Mouse (Mus musculus) forebrain, postnatal 0 days (tissue): ENCODE results near the gene Magee2. TPM values are rescaled to one million over a fixed set of nuclear protein-coding genes. Genes with fewer than 3 reads are reported as not detected.
"Not testable (repeated sequence)": the region's sequence is repeated elsewhere in the genome, so short reads cannot be mapped to it uniquely, and the experiment has no call there.

Source experiments
- ATAC-seq: fragments of 200-750 bp; cut with Nextera tagmentation; 2 replicates; pipeline ENCODE4 v1.8.0; 2017; ENCODE audit warnings: mild to moderate bottlenecking, moderate library complexity
- DNase-seq: peaks from one replicate; pipeline ENCODE4 v3.0.0-alpha.2; 2015
- H3K27ac ChIP-seq: fragments of 300-500 bp; sonication (generic); 2 replicates; pipeline ENCODE4 v1.5.1; 2014; ENCODE audit warnings: low read depth, mild to moderate bottlenecking, antibody characterized with exemption, low read length, moderate library complexity, mixed read lengths
- H3K27me3 ChIP-seq: fragments of 300-500 bp; sonication (generic); 2 replicates; pipeline ENCODE4 v1.6.1; 2014; ENCODE audit warnings: mild to moderate bottlenecking, low read length, mixed read lengths; ENCODE audit not compliant: insufficient read depth
- H3K36me3 ChIP-seq: fragments of 300-500 bp; sonication (generic); 2 replicates; pipeline ENCODE4 v1.6.1; 2014; ENCODE audit warnings: mild to moderate bottlenecking, moderate library complexity; ENCODE audit not compliant: insufficient read depth
- H3K4me1 ChIP-seq: fragments of 300-500 bp; sonication (generic); 2 replicates; pipeline ENCODE4 v1.6.1; 2014; ENCODE audit warnings: antibody characterized with exemption; ENCODE audit not compliant: insufficient read depth
- H3K4me2 ChIP-seq: fragments of 300-500 bp; sonication (generic); 2 replicates; pipeline ENCODE4 v1.6.1; 2014; ENCODE audit warnings: low read depth, mild to moderate bottlenecking, moderate library complexity
- H3K4me3 ChIP-seq: fragments of 300-500 bp; sonication (generic); 2 replicates; pipeline ENCODE4 v1.5.1; 2014; ENCODE audit warnings: low read depth, low read length, mixed read lengths
- H3K9ac ChIP-seq: fragments of 300-500 bp; sonication (generic); 2 replicates; pipeline ENCODE4 v1.6.1; 2014; ENCODE audit warnings: mild to moderate bottlenecking
- H3K9me3 ChIP-seq: fragments of 300-500 bp; sonication (generic); 2 replicates; pipeline ENCODE4 v1.6.1; 2016; ENCODE audit warnings: low read length
- CTCF ChIP-seq: sonication (generic); IDR thresholded peaks from 2 replicates; pipeline ENCODE4 v1.5.1; 2016; ENCODE audit warnings: antibody characterized with exemption, control low read depth, low read depth
- whole genome bisulfite sequencing: fragments of 180-500 bp; shearing (Covaris S2); extraction: QIAGEN DNeasy Blood & Tissue Kit; methylation state at CpG from one replicate; pipeline ENCODE4 v1.1.7; 2014; 5-methylcytosine and 5-hydroxymethylcytosine counted together
- polyA plus RNA-seq: library from polyadenylated mRNA; unstranded; fragments of >200 nt; fragmentation: Nextera tagmentation; extraction: Ambion mirVana; gene quantifications from 2 replicates; pipeline ENCODE4 v1.2.1, GENCODE M21; 2015
- total RNA-seq: library from RNA; depleted of rRNA; stranded (reverse); fragments of >200 nt; gene quantifications from 2 replicates; pipeline ENCODE4 v1.2.3, GENCODE M21; 2014; rRNA removed

Magee2 gene
- total RNA-seq (34.8 and 38.5 TPM in 2 replicates), polyA plus RNA-seq (12.2 and 30.6 TPM in 2 replicates)

DNA sequence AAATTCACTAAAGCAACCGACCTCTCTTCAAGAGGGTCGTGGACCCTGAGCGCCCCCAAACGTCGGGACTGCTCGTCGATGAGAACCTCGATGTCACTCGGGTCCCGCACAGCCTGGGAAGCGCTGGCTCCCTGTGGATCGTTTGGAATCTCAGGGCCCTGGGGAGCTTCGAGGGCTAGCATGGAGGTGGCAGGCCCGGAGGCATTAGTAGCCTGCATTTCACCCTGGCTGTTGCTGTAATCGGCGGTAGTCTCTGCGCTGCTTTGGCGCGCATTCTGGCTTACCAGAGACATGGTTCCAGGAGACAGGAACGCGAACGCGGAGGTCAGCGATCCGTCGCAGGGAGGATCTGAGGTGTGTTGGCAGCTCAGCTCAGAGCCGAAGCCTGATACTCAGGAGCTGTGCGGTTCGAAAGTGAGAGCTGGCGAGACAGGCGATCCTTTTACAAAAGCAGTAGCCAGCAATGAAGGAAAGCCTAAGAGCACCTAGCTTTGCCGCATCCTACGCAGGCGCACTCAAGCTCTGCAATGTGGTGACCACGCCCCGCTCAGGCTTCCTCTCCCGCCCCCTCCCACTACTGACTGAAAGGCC is at the start of gene Magee2:
TSS of gene Magee2 (minus strand) at position 517 of the 591 bp plus-strand sequence.
- TF ChIP-seq CTCF, result peak; percentile 56
- DNase-seq, result peak; percentile 79
- no peaks in the 10 kb centered on the region for H3K4me1 ChIP-seq
- H3K27me3 ChIP-seq, result no peaks in the 10 kb centered on the region; the same call in 1 of the 2 replicates
- H3K4me3 ChIP-seq, result peak within 1 kb of the TSS; percentile 46
- no peaks in the 10 kb centered on the region for H3K36me3 ChIP-seq
- H3K4me2 ChIP-seq, result peak within 1 kb of the TSS; percentile 49
- H3K9ac ChIP-seq, result peak within 1 kb of the TSS; percentile 61
- peak; percentile 97 for ATAC-seq
- no peaks in the 10 kb centered on the region for H3K9me3 ChIP-seq
- WGBS, result 28% methylated on average over 37 of the region's 37 CpGs
- peak within 1 kb of the TSS; percentile 70; the same call in 1 of the 2 replicates for H3K27ac ChIP-seq

DNA sequence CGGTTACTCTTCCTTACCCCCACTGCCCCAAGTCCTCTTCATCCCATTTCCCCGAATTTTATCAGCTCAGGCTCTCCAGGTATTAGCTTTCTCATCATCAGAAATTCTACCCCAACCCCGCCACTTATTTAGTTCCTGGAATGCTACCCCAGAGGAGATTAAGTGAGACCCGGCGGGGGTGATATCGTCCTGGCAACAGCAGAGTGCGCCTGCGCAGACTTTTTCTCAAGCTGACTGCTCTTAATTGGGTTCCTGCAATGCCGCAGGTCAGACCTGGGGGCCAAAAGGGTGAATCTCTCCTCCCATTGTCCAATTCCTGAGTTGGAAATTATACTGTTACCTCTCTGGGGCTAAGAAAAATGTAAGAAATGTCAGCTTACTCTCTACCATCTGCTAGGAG is 3.5 kb downstream of the Magee2 start:
- Histone ChIP-seq H3K9ac (no peak overlapping the region), H3K27me3 (no peaks in the 10 kb centered on the region; the same call in 1 of the 2 replicates), H3K4me1 (no peaks in the 10 kb centered on the region), H3K27ac (no peak overlapping the region), H3K4me3 (no peak overlapping the region), H3K36me3 (no peaks in the 10 kb centered on the region), H3K4me2 (peak overlapping the region; percentile 10; the same call in 1 of the 2 replicates), H3K9me3 (no peaks in the 10 kb centered on the region)
- DNase-seq (no peak), ATAC-seq (no peak)
- no peak for TF ChIP-seq CTCF
- 29% methylated on average over 9 of the region's 9 CpGs for WGBS

DNA sequence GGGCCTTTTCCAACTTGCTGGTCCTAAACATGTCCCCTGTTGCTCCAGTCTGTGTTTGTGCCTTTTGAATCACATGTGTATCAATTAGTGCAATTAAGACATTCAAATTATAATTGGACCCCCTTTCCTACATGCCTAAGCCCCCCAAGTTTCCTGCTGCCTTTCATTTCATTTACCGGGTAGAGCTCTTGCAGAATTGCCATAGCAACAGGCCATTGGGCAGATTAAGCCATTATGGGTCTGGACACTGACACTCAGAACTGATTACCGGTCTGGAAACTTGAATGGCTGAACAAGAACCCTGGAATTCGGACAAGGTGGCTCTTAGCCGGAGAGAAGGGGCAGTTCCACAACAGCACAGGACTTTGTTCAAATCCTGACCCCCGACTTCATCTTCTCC is 39.5 kb downstream of the Magee2 start:
- not testable (repeated sequence) for H3K27ac ChIP-seq, H3K4me1 ChIP-seq, H3K36me3 ChIP-seq, H3K4me3 ChIP-seq, DNase-seq, H3K9me3 ChIP-seq, H3K4me2 ChIP-seq, H3K9ac ChIP-seq, H3K27me3 ChIP-seq, ATAC-seq
- WGBS, result 25% methylated on average over 4 of the region's 5 CpGs

DNA sequence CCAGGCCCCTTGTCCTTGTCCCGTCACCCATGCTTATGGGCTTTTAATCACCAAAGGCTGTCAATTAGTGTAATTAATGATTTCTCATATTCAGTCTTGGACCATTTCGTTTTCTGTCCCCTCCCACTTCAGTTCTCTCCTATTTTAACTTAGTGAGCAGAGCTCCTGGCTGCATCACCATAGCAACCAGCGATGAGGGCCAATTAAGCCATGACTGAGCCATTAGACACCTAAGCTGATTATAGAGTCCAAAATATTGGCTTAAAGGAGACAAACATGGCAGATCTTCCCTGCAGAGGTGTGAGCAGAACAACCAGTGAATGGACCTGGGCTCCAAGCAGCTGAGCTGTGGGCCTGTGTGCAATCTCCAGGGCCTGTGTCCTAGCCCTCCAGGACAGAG is 40.1 kb downstream of the Magee2 start:
- not testable (repeated sequence) for H3K27me3 ChIP-seq, H3K27ac ChIP-seq, H3K4me3 ChIP-seq, H3K4me1 ChIP-seq, H3K9ac ChIP-seq, DNase-seq, H3K4me2 ChIP-seq, H3K36me3 ChIP-seq, H3K9me3 ChIP-seq
- peak; percentile 38; the same call in 1 of the 2 replicates for ATAC-seq
- 46% methylated on average over 1 of the region's 3 CpGs for WGBS

DNA sequence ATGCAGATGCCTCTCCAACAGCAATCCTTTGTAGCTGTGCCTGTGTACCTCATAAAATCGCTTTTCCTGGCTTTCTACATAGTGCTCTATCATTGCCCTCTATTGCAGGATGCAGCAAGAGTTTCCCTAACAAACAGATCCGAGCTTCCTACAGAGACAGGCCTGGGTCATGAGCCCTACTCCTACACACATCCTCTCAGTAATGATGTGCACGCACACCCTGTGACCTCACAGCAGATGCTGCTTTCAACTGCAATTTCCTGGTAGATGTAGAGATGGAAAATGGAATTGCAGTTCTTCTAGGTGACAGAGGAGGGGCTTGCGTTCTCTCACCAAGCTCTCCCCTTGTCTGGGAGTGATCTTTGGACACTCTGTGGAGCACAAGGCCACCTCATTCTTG is 43.4 kb downstream of the Magee2 start:
- H3K4me2 ChIP-seq, result not testable (repeated sequence)
- 58% methylated on average over 3 of the region's 4 CpGs for WGBS

More for the DNA sequence above, 43.4 kb downstream of the Magee2 start:
- ATAC-seq, H3K36me3 ChIP-seq, H3K27me3 ChIP-seq, H3K4me3 ChIP-seq, H3K27ac ChIP-seq, DNase-seq, H3K9me3 ChIP-seq, H3K9ac ChIP-seq, H3K4me1 ChIP-seq: not testable (repeated sequence)

Other genes starting within 250 kb of the Magee2 start
- gene Zdhhc15, start 186.2 kb downstream of the Magee2 start, total RNA-seq, result 4.7 and 6.5 TPM in 2 replicates
- 1.6 and 2.0 TPM in 2 replicates for gene Zdhhc15, start 186.2 kb downstream of the Magee2 start, polyA plus RNA-seq
- 14.4 and 24.0 TPM in 2 replicates for gene Pbdc1, start 222.5 kb upstream of the Magee2 start, total RNA-seq
- gene Pbdc1, start 222.5 kb upstream of the Magee2 start, polyA plus RNA-seq, result 28.2 and 35.1 TPM in 2 replicates